Mouse (Mus musculus): ENCODE results near the gene Unc5a.

- no peak for TF ChIP-seq CTCF (IDR thresholded peaks at IDR 0.05; ENCODE audit: control insufficient read depth, insufficient read depth, low read length)
- no peak for TF ChIP-seq POLR2A (IDR thresholded peaks at IDR 0.05; ENCODE audit: borderline replicate concordance, control insufficient read depth, low read depth, low read length)
These were observed 55.4 kb downstream of the Unc5a start for GRCm38 (mm10) chr13:55004646-55005045.

Measured in bone marrow, adult 2 months (tissue).